Mouse (Mus musculus): Measurements from ENCODE around the gene Gm20388. TPM values are rescaled to one million over a fixed set of nuclear protein-coding genes. Genes with fewer than 3 reads are reported as not detected.
A peak's percentile ranks its signal among the peaks of the same experiment; 100 is the strongest.

The Gm20388 gene
- polyA plus RNA-seq, 2 experiments, result 8.5 TPM; not detected in 1

DNA sequence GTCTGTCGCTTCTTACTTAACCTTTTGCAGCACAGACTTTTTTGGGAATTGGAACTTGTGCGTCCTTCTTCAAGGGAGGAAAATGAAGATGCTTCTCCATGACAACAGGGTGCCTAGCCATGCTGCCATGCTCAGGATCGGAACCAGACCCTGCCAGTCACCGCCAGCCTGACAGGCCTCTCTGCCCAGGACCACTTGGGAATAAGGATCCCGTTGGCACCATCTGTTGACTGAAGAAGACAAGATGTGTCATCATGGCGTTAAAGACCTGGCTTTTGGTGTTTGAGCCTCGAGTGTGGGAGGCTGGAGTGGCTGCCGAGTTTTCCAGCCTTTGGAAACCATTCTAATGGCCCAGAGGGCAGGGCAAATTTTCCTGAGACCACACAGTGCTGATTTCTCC lies 127.0 kb downstream of the Gm20388 start:
- TF ChIP-seq CTCF (IDR thresholded peaks at IDR 0.05; ENCODE audit: low read depth), result no peak
- TF ChIP-seq EP300 (IDR thresholded peaks at IDR 0.05; ENCODE audit: low read depth), result no peak
- Histone ChIP-seq H3K4me3 (ENCODE audit: insufficient read depth in 1 of 2, low read depth in 2 of 2, low read length in 2 of 2) (no peak overlapping the region), H3K27me3 (ENCODE audit: control insufficient read depth, insufficient read depth, low read length) (no peaks in the 10 kb centered on the region), H3K9me3 (ENCODE audit: control insufficient read depth, low read length) (no peaks in the 10 kb centered on the region), H3K9ac (replicated peaks) (no peak overlapping the region), H3K36me3 (replicated peaks; ENCODE audit: control insufficient read depth, insufficient read depth, low read depth) (no peaks in the 10 kb centered on the region), H3K27ac (no peak overlapping the region), H3K4me2 (ENCODE audit: low read depth) (no peak overlapping the region), H3K4me1 (replicated peaks; ENCODE audit: control insufficient read depth in 2 of 2, insufficient read depth in 2 of 2, low read length in 1 of 2) (peaks cover 0 to 6% of the 10 kb centered on the region in 2 experiments; a peak in 2 of 4 replicates)
- DNase-seq (ENCODE audit: low read depth in 3 of 3, low spot score in 3 of 3) (no peak), ATAC-seq (ENCODE audit: insufficient read depth) (no peak)
- WGBS (ENCODE audit: insufficient replicate concordance), result 64% methylated on average over 8 of the region's 8 CpGs

DNA sequence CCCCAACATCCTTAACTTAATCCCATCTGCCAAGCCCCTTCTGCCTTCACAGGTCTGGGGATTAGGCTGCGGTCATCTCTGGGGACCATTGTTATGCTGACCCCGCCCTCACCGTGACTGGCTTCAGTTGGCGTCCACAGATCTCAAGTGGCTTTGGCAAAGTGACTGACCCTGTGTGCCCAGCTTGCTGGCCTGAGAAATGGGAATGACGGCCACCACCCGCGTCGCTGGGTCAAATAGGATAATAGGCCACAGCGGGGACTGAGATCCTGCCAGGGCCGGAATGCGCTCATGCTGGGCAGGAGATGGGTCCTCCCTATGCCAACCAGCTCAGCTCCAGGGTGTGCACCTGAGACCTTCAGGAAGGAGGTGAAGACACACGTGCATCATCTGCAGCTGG lies 128.1 kb downstream of the Gm20388 start:
- H3K4me1 ChIP-seq (replicated peaks; ENCODE audit: control insufficient read depth in 2 of 2, insufficient read depth in 2 of 2, low read length in 1 of 2), result peaks cover 0 to 12% of the 10 kb centered on the region in 2 experiments; a peak in 2 of 4 replicates
- H3K27ac ChIP-seq, result no peak overlapping the region
- ATAC-seq (ENCODE audit: insufficient read depth) (no peak), DNase-seq (ENCODE audit: low read depth in 3 of 3, low spot score in 3 of 3) (no peak)
- no peaks in the 10 kb centered on the region for H3K27me3 ChIP-seq (ENCODE audit: control insufficient read depth, insufficient read depth, low read length)
- H3K36me3 ChIP-seq (replicated peaks; ENCODE audit: control insufficient read depth, insufficient read depth, low read depth), result no peaks in the 10 kb centered on the region
- TF ChIP-seq EP300 (IDR thresholded peaks at IDR 0.05; ENCODE audit: low read depth), result no peak
- no peak for TF ChIP-seq CTCF (IDR thresholded peaks at IDR 0.05; ENCODE audit: low read depth)
- H3K4me3 ChIP-seq (ENCODE audit: insufficient read depth in 1 of 2, low read depth in 2 of 2, low read length in 2 of 2), result no peak overlapping the region
- no peak overlapping the region for H3K4me2 ChIP-seq (ENCODE audit: low read depth)
- H3K9me3 ChIP-seq (ENCODE audit: control insufficient read depth, low read length), result no peaks in the 10 kb centered on the region
- no peak overlapping the region for H3K9ac ChIP-seq (replicated peaks)
- 76% methylated on average over 12 of the region's 12 CpGs for WGBS (ENCODE audit: insufficient replicate concordance)

DNA sequence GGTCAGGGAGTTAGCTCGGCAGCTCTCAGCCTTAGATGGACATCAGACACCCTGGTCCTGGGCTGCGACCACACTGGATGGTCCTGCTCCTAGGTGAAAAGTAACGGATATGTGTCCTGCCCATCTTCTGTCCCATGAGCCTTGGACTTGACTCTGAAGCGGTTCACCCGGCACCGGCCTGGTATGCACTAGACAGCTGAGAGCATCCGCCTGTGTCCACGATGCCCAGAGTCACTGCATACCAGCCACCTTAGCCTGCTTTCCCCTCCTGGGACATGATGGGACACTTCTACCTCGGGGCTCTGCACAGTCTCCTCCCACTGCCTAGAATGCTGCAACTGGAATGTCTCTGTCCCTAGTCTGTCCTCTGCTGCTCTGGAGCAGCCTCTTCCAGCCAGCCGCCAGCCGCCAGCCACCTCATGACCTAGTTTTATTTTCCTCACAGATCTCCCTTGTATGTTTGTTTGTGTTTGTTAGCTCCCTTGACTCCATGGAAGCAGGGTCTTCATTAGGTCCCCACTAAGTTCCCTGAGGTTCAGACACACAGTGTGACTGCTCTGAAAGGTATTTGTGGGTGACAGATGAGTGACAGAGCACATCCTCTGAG lies 128.8 kb downstream of the Gm20388 start:
- Histone ChIP-seq H3K4me2 (ENCODE audit: low read depth) (no peak overlapping the region), H3K9me3 (ENCODE audit: control insufficient read depth, low read length) (no peaks in the 10 kb centered on the region), H3K4me3 (ENCODE audit: insufficient read depth in 1 of 2, low read depth in 2 of 2, low read length in 2 of 2) (no peak overlapping the region), H3K36me3 (replicated peaks; ENCODE audit: control insufficient read depth, insufficient read depth, low read depth) (no peaks in the 10 kb centered on the region), H3K27ac (no peak overlapping the region), H3K4me1 (replicated peaks; ENCODE audit: control insufficient read depth in 2 of 2, insufficient read depth in 2 of 2, low read length in 1 of 2) (peaks cover 0 to 12% of the 10 kb centered on the region in 2 experiments; a peak in 2 of 4 replicates), H3K9ac (replicated peaks) (no peak overlapping the region), H3K27me3 (ENCODE audit: control insufficient read depth, insufficient read depth, low read length) (no peaks in the 10 kb centered on the region)
- no peak for ATAC-seq (ENCODE audit: insufficient read depth)
- DNase-seq (ENCODE audit: low read depth in 3 of 3, low spot score in 3 of 3), result no peak
- 71% methylated on average over 11 of the region's 11 CpGs for WGBS (ENCODE audit: insufficient replicate concordance)
- TF ChIP-seq CTCF (IDR thresholded peaks at IDR 0.05; ENCODE audit: low read depth) (no peak), EP300 (IDR thresholded peaks at IDR 0.05; ENCODE audit: low read depth) (no peak)

DNA sequence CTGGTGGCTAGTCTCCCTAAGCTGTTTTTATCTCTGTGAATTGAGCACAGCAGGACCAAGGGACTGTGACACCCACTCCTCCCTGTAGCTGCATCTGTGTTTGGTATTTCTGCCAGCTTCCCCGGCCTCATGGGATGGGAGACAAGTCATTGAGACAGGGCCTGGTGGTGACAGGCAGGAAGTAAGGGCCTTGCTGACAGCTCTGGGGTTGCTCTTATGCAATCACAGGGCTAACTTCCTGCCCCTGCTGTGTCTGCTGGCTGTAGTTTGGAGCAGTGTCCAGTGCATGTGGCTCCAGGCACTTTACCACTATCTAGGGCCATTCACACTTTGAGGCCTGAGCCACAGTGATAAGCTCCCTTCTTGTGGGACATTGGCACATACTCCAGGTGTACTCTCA lies 130.2 kb downstream of the Gm20388 start:
- H3K27me3 ChIP-seq (ENCODE audit: control insufficient read depth, insufficient read depth, low read length), result no peaks in the 10 kb centered on the region
- DNase-seq (ENCODE audit: low read depth in 3 of 3, low spot score in 3 of 3), result no peak
- TF ChIP-seq EP300 (IDR thresholded peaks at IDR 0.05; ENCODE audit: low read depth), result no peak
- 0 out of 2 replicates have a peak, but pooled peaks have one; percentile 2 for TF ChIP-seq CTCF (IDR thresholded peaks at IDR 0.05; ENCODE audit: low read depth)
- H3K27ac ChIP-seq, result no peak overlapping the region
- 0 out of 2 replicates have a peak, but pooled peaks have one; percentile 33 for ATAC-seq (ENCODE audit: insufficient read depth)
- no peak overlapping the region for H3K4me3 ChIP-seq (ENCODE audit: insufficient read depth in 1 of 2, low read depth in 2 of 2, low read length in 2 of 2)
- no peaks in the 10 kb centered on the region for H3K9me3 ChIP-seq (ENCODE audit: control insufficient read depth, low read length)
- 11% methylated on average over 1 of the region's 1 CpGs for WGBS (ENCODE audit: insufficient replicate concordance)
- H3K4me1 ChIP-seq (replicated peaks; ENCODE audit: control insufficient read depth in 2 of 2, insufficient read depth in 2 of 2, low read length in 1 of 2), result peaks cover 0 to 10% of the 10 kb centered on the region in 2 experiments; a peak in 2 of 4 replicates
- H3K9ac ChIP-seq (replicated peaks), result no peak overlapping the region
- H3K4me2 ChIP-seq (ENCODE audit: low read depth), result no peak overlapping the region
- no peaks in the 10 kb centered on the region for H3K36me3 ChIP-seq (replicated peaks; ENCODE audit: control insufficient read depth, insufficient read depth, low read depth)

DNA sequence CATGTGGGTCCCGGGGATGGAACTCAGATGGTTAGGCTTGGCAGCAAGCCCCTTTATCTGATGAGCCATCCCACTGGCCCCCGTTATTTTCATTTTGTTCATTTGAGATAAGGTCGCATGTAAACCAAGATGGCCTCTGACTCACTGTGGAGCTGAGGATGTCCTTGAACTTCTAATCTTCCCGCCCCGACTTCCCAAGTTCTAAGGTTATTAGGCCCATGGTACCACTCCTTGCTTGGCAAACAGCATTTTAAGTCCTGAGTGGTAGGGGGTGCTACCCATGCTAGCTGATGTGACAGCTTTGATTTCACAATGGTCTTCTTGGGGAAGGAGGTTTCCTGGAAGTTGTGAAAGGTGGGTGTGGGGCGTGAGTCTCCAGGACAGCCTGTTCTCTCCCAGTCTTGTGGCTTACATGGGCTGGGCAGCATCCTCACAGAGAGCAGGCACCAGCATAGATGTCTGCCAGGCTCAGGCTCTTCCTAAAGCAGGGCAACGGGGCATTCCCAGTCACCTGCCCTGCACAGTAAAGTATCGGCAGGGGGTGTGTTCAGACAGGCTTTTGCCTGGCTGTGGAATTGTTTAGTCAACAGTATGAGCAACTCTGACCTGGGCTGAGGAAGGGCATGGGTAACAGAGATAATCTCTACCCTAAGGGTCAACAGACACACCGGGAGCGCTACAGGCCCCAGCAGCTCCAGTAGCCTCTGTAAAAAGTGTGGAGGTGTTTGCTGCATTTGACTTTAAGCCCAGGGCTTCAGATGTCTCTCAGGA lies 132.1 kb downstream of the Gm20388 start:
- Histone ChIP-seq H3K9me3 (ENCODE audit: control insufficient read depth, low read length) (no peaks in the 10 kb centered on the region), H3K4me3 (ENCODE audit: insufficient read depth in 1 of 2, low read depth in 2 of 2, low read length in 2 of 2) (no peak overlapping the region), H3K4me1 (replicated peaks; ENCODE audit: control insufficient read depth in 2 of 2, insufficient read depth in 2 of 2, low read length in 1 of 2) (peaks cover 0 to 10% of the 10 kb centered on the region in 2 experiments; a peak in 2 of 4 replicates), H3K27ac (no peak overlapping the region), H3K9ac (replicated peaks) (no peak overlapping the region), H3K4me2 (ENCODE audit: low read depth) (no peak overlapping the region), H3K36me3 (replicated peaks; ENCODE audit: control insufficient read depth, insufficient read depth, low read depth) (no peaks in the 10 kb centered on the region), H3K27me3 (ENCODE audit: control insufficient read depth, insufficient read depth, low read length) (no peaks in the 10 kb centered on the region)
- ATAC-seq (ENCODE audit: insufficient read depth) (peak; percentile 42), DNase-seq (ENCODE audit: low read depth in 3 of 3, low spot score in 3 of 3) (no peak)
- TF ChIP-seq EP300 (IDR thresholded peaks at IDR 0.05; ENCODE audit: low read depth) (no peak; the same call in 1 of the 2 replicates), CTCF (IDR thresholded peaks at IDR 0.05; ENCODE audit: low read depth) (no peak)
- 42% methylated on average over 10 of the region's 10 CpGs for WGBS (ENCODE audit: insufficient replicate concordance)

Measured in liver, embryonic 14.5 days (tissue).